Mouse (Mus musculus): ENCODE results near the gene 4930523C07Rik.
A peak's percentile ranks its signal among the peaks of the same experiment; 100 is the strongest.

4930523C07Rik gene

GRCm38 (mm10) chr1:160099659-160100302, 55.6 kb downstream of the 4930523C07Rik start:
- no peak for DNase-seq (ENCODE audit: low spot score in 2 of 2)

DNA sequence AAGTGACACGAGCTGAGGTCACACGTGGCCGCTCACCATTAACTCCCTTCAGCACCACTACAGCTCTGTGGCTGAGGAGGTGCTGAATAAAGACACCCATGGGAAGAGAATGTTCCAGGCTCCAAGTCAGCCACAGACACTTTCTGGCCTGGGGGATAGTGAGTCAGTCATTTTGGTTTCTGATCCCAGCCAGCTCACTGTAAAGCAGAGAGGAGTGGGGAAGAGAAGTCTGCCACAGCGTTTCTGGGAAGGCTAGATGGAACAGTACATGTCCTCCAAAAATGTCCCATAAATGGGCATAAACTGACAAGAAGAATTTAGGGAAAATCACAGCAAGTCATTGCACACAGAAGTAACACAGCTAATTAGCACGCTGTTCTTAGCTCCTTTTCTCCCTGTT, 56.8 kb downstream of the 4930523C07Rik start:
- peak; percentile 23 to 34 for DNase-seq (ENCODE audit: low spot score in 2 of 2)

- DNase-seq (ENCODE audit: low spot score in 2 of 2) = no peak
Measured at GRCm38 (mm10) chr1:160105426-160105825, 61.2 kb downstream of the 4930523C07Rik start.

GRCm38 (mm10) chr1:160108604-160109003, 64.4 kb downstream of the 4930523C07Rik start:
- no peak for DNase-seq (ENCODE audit: low spot score in 2 of 2)

GRCm38 (mm10) chr1:160123957-160124356, 79.8 kb downstream of the 4930523C07Rik start:
- no peak for DNase-seq (ENCODE audit: low spot score in 2 of 2)

Data from right cerebral cortex, adult 2 months (tissue).